Mouse (Mus musculus) embryonic facial prominence, embryonic 14.5 days (tissue): ENCODE results near the gene Lrfn3. TPM values are rescaled to one million over a fixed set of nuclear protein-coding genes. Genes with fewer than 3 reads are reported as not detected.

Source experiments
- ATAC-seq: fragments of 200-750 bp; cut with Nextera tagmentation; 2 replicates; pipeline ENCODE4 v1.8.0; 2017; ENCODE audit warnings: low read depth, moderate number of reproducible peaks, moderate TSS enrichment
- DNase-seq: peaks from one replicate; pipeline ENCODE4 v3.0.0-alpha.2; 2015; ENCODE audit warnings: low spot score
- H3K27ac ChIP-seq: fragments of 300-500 bp; sonication (generic); replicated peaks from 2 replicates; pipeline ENCODE4 v1.5.1; 2014; ENCODE audit warnings: low read depth, mild to moderate bottlenecking, low read length, moderate library complexity
- H3K27me3 ChIP-seq: fragments of 300-500 bp; sonication (generic); replicated peaks from 2 replicates; pipeline ENCODE4 v1.6.1; 2014; ENCODE audit warnings: low read length; ENCODE audit not compliant: control insufficient read depth, insufficient read depth
- H3K36me3 ChIP-seq: fragments of 300-500 bp; sonication (generic); 2 replicates; pipeline ENCODE4 v1.6.1; 2014; ENCODE audit warnings: low read length, mixed read lengths; ENCODE audit not compliant: control insufficient read depth, insufficient read depth
- H3K4me1 ChIP-seq: fragments of 300-500 bp; sonication (generic); 2 replicates; pipeline ENCODE4 v1.6.1; 2014; ENCODE audit warnings: antibody characterized with exemption, low read length; ENCODE audit not compliant: control insufficient read depth, insufficient read depth
- H3K4me2 ChIP-seq: fragments of 300-500 bp; sonication (generic); 2 replicates; pipeline ENCODE4 v1.6.1; 2014; ENCODE audit warnings: low read depth, mild to moderate bottlenecking, low read length, moderate library complexity, mixed read lengths
- H3K4me3 ChIP-seq: fragments of 300-500 bp; sonication (generic); 2 replicates; pipeline ENCODE4 v1.5.1; 2014; ENCODE audit warnings: low read depth, mild to moderate bottlenecking, low read length
- H3K9ac ChIP-seq: fragments of 300-500 bp; sonication (generic); 2 replicates; pipeline ENCODE4 v1.6.1; 2014; ENCODE audit warnings: low read depth, mild to moderate bottlenecking, low read length, moderate library complexity, mixed read lengths
- H3K9me3 ChIP-seq: fragments of 300-500 bp; sonication (generic); 2 replicates; pipeline ENCODE4 v1.6.1; 2016; ENCODE audit warnings: low read length; ENCODE audit not compliant: control insufficient read depth
- WGBS: fragments of 180-500 bp; shearing (Covaris S2); extraction: QIAGEN DNeasy Blood & Tissue Kit; methylation state at CpG from one replicate; pipeline ENCODE4 v1.1.7; 2014; 5-methylcytosine and 5-hydroxymethylcytosine counted together
- polyA plus RNA-seq: library from polyadenylated mRNA; unstranded; fragments of >200 nt; fragmentation: Nextera tagmentation; extraction: Ambion mirVana; gene quantifications from 2 replicates; pipeline ENCODE4 v1.2.1, GENCODE M21; 2014

Lrfn3 gene
- 4.2 and 4.7 TPM in 2 replicates for polyA plus RNA-seq

GRCm38 (mm10) chr7:30362652-30363343 lies at the start of gene Lrfn3:
Gene Lrfn3 (minus strand): TSS chr7:30362772.
- DNase-seq, result peak; percentile 96
- whole genome bisulfite sequencing, result 2% methylated on average over 29 of the region's 55 CpGs
- Histone ChIP-seq H3K4me3 (peak within 1 kb of the TSS; percentile 73), H3K9me3 (no peaks in the 10 kb centered on the region), H3K4me2 (peak within 1 kb of the TSS; percentile 76), H3K27me3 (peaks cover 8% of the 10 kb centered on the region; the same call in 1 of the 2 replicates), H3K36me3 (peaks cover 12% of the 10 kb centered on the region; the same call in 1 of the 2 replicates), H3K27ac (peak within 1 kb of the TSS; percentile 12), H3K9ac (peak within 1 kb of the TSS; percentile 88), H3K4me1 (peaks cover 15% of the 10 kb centered on the region; the same call in 1 of the 2 replicates)
- peak; percentile 82 for ATAC-seq

GRCm38 (mm10) chr7:30411023-30411422 lies 48.5 kb upstream of the Lrfn3 start:
- Histone ChIP-seq H3K36me3 (no peaks in the 10 kb centered on the region), H3K4me3 (no peak overlapping the region), H3K9ac (no peak overlapping the region), H3K4me1 (no peaks in the 10 kb centered on the region), H3K27me3 (no peaks in the 10 kb centered on the region), H3K4me2 (no peak overlapping the region), H3K27ac (no peak overlapping the region), H3K9me3 (no peaks in the 10 kb centered on the region)
- DNase-seq (no peak), ATAC-seq (no peak)
- WGBS, result 66% methylated on average over 3 of the region's 3 CpGs

GRCm38 (mm10) chr7:30409789-30410188 lies 47.2 kb upstream of the Lrfn3 start:
- whole genome bisulfite sequencing, result 79% methylated on average over 2 of the region's 2 CpGs
- no peaks in the 10 kb centered on the region for H3K4me1 ChIP-seq
- no peaks in the 10 kb centered on the region for H3K27me3 ChIP-seq
- H3K4me3 ChIP-seq, result no peak overlapping the region
- no peak overlapping the region for H3K27ac ChIP-seq
- DNase-seq (no peak), ATAC-seq (no peak)
- H3K9me3 ChIP-seq, result no peaks in the 10 kb centered on the region
- no peak overlapping the region for H3K4me2 ChIP-seq
- H3K36me3 ChIP-seq, result no peaks in the 10 kb centered on the region
- H3K9ac ChIP-seq, result no peak overlapping the region

GRCm38 (mm10) chr7:30408639-30409038 lies 46.1 kb upstream of the Lrfn3 start:
- no peak overlapping the region for H3K4me3 ChIP-seq
- no peak overlapping the region for H3K27ac ChIP-seq
- ATAC-seq, result no peak
- no peak overlapping the region for H3K9ac ChIP-seq
- WGBS, result 83% methylated on average over 3 of the region's 3 CpGs
- H3K36me3 ChIP-seq, result no peaks in the 10 kb centered on the region
- no peak overlapping the region for H3K4me2 ChIP-seq
- no peaks in the 10 kb centered on the region for H3K27me3 ChIP-seq
- no peaks in the 10 kb centered on the region for H3K4me1 ChIP-seq
- no peaks in the 10 kb centered on the region for H3K9me3 ChIP-seq
- no peak for DNase-seq

GRCm38 (mm10) chr7:30402343-30402742 lies 39.8 kb upstream of the Lrfn3 start:
- Histone ChIP-seq H3K27ac (no peak overlapping the region), H3K9ac (no peak overlapping the region), H3K27me3 (no peaks in the 10 kb centered on the region), H3K4me1 (no peaks in the 10 kb centered on the region), H3K9me3 (no peaks in the 10 kb centered on the region), H3K4me3 (no peak overlapping the region), H3K36me3 (no peaks in the 10 kb centered on the region), H3K4me2 (no peak overlapping the region)
- WGBS, result 69% methylated on average over 4 of the region's 4 CpGs
- DNase-seq (no peak), ATAC-seq (no peak)

- 38% methylated on average over 7 of the region's 7 CpGs for WGBS
- Histone ChIP-seq H3K4me1 (no peaks in the 10 kb centered on the region), H3K9ac (no peak overlapping the region), H3K27ac (no peak overlapping the region), H3K4me2 (no peak overlapping the region), H3K36me3 (no peaks in the 10 kb centered on the region), H3K4me3 (no peak overlapping the region), H3K27me3 (no peaks in the 10 kb centered on the region), H3K9me3 (no peaks in the 10 kb centered on the region)
- DNase-seq (peak; percentile 78), ATAC-seq (peak; percentile 57; the same call in 1 of the 2 replicates)
These were observed 37.1 kb upstream of the Lrfn3 start for GRCm38 (mm10) chr7:30399671-30400070.

GRCm38 (mm10) chr7:30394871-30395270 lies 32.3 kb upstream of the Lrfn3 start:
- Histone ChIP-seq H3K4me3 (no peak overlapping the region), H3K27me3 (no peaks in the 10 kb centered on the region), H3K9me3 (no peaks in the 10 kb centered on the region), H3K4me1 (no peaks in the 10 kb centered on the region), H3K36me3 (no peaks in the 10 kb centered on the region), H3K27ac (no peak overlapping the region), H3K9ac (no peak overlapping the region), H3K4me2 (no peak overlapping the region)
- DNase-seq (no peak), ATAC-seq (no peak)
- WGBS, result 51% methylated on average over 2 of the region's 2 CpGs

GRCm38 (mm10) chr7:30394379-30394778 lies 31.8 kb upstream of the Lrfn3 start:
- DNase-seq (peak; percentile 26), ATAC-seq (peak; percentile 37; the same call in 1 of the 2 replicates)
- no peak overlapping the region for H3K9ac ChIP-seq
- 0 out of 2 replicates have a peak overlapping the region, but pooled peaks have one; percentile 34 for H3K27ac ChIP-seq
- no peaks in the 10 kb centered on the region for H3K4me1 ChIP-seq
- no peaks in the 10 kb centered on the region for H3K36me3 ChIP-seq
- WGBS, result 39% methylated on average over 10 of the region's 11 CpGs
- no peak overlapping the region for H3K4me3 ChIP-seq
- no peak overlapping the region for H3K4me2 ChIP-seq
- H3K9me3 ChIP-seq, result no peaks in the 10 kb centered on the region
- H3K27me3 ChIP-seq, result no peaks in the 10 kb centered on the region

- Histone ChIP-seq H3K27ac (no peak overlapping the region), H3K9me3 (no peaks in the 10 kb centered on the region), H3K9ac (no peak overlapping the region), H3K36me3 (no peaks in the 10 kb centered on the region), H3K27me3 (no peaks in the 10 kb centered on the region), H3K4me1 (no peaks in the 10 kb centered on the region), H3K4me3 (no peak overlapping the region), H3K4me2 (no peak overlapping the region)
- no peak for ATAC-seq
- no peak for DNase-seq
- WGBS, result 67% methylated on average over 4 of the region's 4 CpGs
These were observed 31.1 kb upstream of the Lrfn3 start for GRCm38 (mm10) chr7:30393631-30394030.
